Mouse (Mus musculus) C2C12 (cell line): ENCODE measurements at regions not wholly inside any gene's neighbourhood (a gene's known extent, or its start where the extent isn't known, plus 50 kb on each side); places are given as distances from the start of the nearest gene placed in this dataset.

Experiments used
- CEBPB ChIP-seq: IDR thresholded peaks from one replicate; pipeline ENCODE4 v1.6.1; 2011; ENCODE audit warnings: low read depth, mild to moderate bottlenecking, control low read depth, moderate library complexity
- CTCF ChIP-seq: IDR thresholded peaks from one replicate; pipeline ENCODE4 v1.5.1; 2011; ENCODE audit not compliant: control insufficient read depth, insufficient read depth, insufficient read length
- FOSL1 ChIP-seq: IDR thresholded peaks from one replicate; pipeline ENCODE4 v1.8.0; 2011; ENCODE audit warnings: mild to moderate bottlenecking, low read length; ENCODE audit not compliant: poor library complexity, insufficient read depth, severe bottlenecking
- MAX ChIP-seq: IDR thresholded peaks from one replicate; pipeline ENCODE4 v1.6.1; 2011; ENCODE audit warnings: mild to moderate bottlenecking, control low read depth
- MYOD1 ChIP-seq: IDR thresholded peaks from one replicate; pipeline ENCODE4 v1.6.1; 2011; ENCODE audit warnings: low read depth; ENCODE audit not compliant: control insufficient read depth, insufficient read length
- USF1 ChIP-seq: IDR thresholded peaks from one replicate; pipeline ENCODE4 v1.6.1; 2011; ENCODE audit warnings: low read depth, mild to moderate bottlenecking, control low read depth, moderate library complexity

GRCm38 (mm10) chr4:105385481-105385880 is 228.3 kb downstream of the Plpp3 start:
- TF ChIP-seq CTCF, result no peak
- TF ChIP-seq MAX, result no peak
- no peak for TF ChIP-seq MYOD1
- no peak for TF ChIP-seq USF1
- no peak for TF ChIP-seq FOSL1
- no peak for TF ChIP-seq CEBPB
